Mouse (Mus musculus) heart, embryonic 12.5 days (tissue): Measurements from ENCODE around the gene AI413582. TPM values are rescaled to one million over a fixed set of nuclear protein-coding genes. Genes with fewer than 3 reads are reported as not detected.

ENCODE experiments used
- ATAC-seq: fragments of 200-750 bp; cut with Nextera tagmentation; 2 replicates; pipeline ENCODE4 v1.8.0; 2017; ENCODE audit warnings: moderate TSS enrichment, moderate library complexity; ENCODE audit not compliant: insufficient number of reproducible peaks, low FRiP score
- H3K27ac ChIP-seq: fragments of 300-500 bp; sonication (generic); 2 replicates; pipeline ENCODE4 v1.5.1; 2016; ENCODE audit warnings: mild to moderate bottlenecking, moderate library complexity; ENCODE audit not compliant: poor library complexity, severe bottlenecking
- H3K27me3 ChIP-seq: fragments of 300-500 bp; sonication (generic); replicated peaks from 2 replicates; pipeline ENCODE4 v1.6.1; 2016; ENCODE audit warnings: mild to moderate bottlenecking, moderate library complexity
- H3K36me3 ChIP-seq: fragments of 300-500 bp; sonication (generic); 2 replicates; pipeline ENCODE4 v1.6.1; 2016; ENCODE audit warnings: mild to moderate bottlenecking, moderate library complexity
- H3K4me1 ChIP-seq: fragments of 300-500 bp; sonication (generic); replicated peaks from 2 replicates; pipeline ENCODE4 v1.6.1; 2016; ENCODE audit warnings: mild to moderate bottlenecking
- H3K4me2 ChIP-seq: fragments of 300-500 bp; sonication (generic); 2 replicates; pipeline ENCODE4 v1.6.1; 2016; ENCODE audit warnings: mild to moderate bottlenecking, moderate library complexity
- H3K4me3 ChIP-seq: fragments of 300-500 bp; sonication (generic); 2 replicates; pipeline ENCODE4 v1.5.1; 2016; ENCODE audit warnings: mild to moderate bottlenecking
- H3K9ac ChIP-seq: fragments of 300-500 bp; sonication (generic); 2 replicates; pipeline ENCODE4 v1.6.1; 2016; ENCODE audit warnings: mild to moderate bottlenecking, moderate library complexity
- H3K9me3 ChIP-seq: fragments of 300-500 bp; sonication (generic); replicated peaks from 2 replicates; pipeline ENCODE4 v1.6.1; 2016; ENCODE audit warnings: mild to moderate bottlenecking, moderate library complexity
- WGBS: fragments of 180-500 bp; shearing (Covaris S2); methylation state at CpG from one replicate; pipeline ENCODE4 v1.1.7; 2016; 5-methylcytosine and 5-hydroxymethylcytosine counted together
- polyA plus RNA-seq: library from polyadenylated mRNA; unstranded; fragments of >200 nt; fragmentation: Nextera tagmentation; extraction: Ambion mirVana; gene quantifications from 2 replicates; pipeline ENCODE4 v1.2.1, GENCODE M21; 2016

AI413582 gene
- polyA plus RNA-seq, 1 experiment from 2014 or later, result 14.9 TPM

DNA sequence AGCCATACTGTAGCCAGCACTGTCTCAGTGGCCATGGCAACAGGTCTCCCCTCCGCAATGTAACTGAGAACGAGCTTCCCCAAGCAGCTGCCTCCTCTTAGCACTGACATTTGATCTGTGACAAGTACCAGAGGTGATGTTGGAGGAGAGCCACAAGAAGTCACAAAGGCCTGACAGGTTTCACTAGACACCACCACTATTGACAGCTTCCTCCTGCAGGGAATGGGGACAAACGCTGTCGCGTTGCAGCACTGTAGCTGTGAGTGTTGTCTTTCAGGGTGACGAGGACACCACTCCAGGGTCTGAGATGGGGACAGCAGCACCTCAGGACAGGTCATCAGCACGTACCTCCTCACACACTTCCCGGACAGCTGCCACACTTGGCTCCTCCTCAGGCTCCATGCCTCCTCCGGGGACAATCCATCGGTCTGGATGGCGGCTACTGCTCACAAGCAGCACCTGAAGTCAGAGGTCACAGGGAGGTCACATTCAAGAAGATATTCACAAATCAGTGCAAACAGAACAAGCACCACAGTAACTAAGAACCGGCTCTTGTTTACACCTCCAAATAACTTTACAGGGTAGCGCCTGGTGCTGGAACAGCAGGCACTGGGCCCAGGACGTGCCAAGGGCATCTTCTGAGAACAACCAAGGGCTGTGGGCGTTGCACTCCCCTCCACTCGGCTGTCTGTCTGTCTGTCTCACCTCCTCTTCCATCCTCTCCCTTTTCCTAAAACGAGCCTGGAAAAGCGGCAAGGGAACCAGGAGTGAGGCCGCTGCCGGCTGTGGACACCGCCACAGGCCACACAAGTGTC lies 31.0 kb upstream of the AI413582 start:
- WGBS, result 49% methylated on average over 21 of the region's 21 CpGs
- H3K4me3 ChIP-seq, result no peak overlapping the region
- H3K4me1 ChIP-seq, result peaks cover 77% of the 10 kb centered on the region
- peaks cover 45% of the 10 kb centered on the region for H3K36me3 ChIP-seq
- peak overlapping the region; percentile 12; the same call in 1 of the 2 replicates for H3K9ac ChIP-seq
- peak; percentile 68 for ATAC-seq
- H3K4me2 ChIP-seq, result peak overlapping the region; percentile 20
- peak overlapping the region; percentile 79 for H3K27ac ChIP-seq
- H3K27me3 ChIP-seq, result no peaks in the 10 kb centered on the region
- no peaks in the 10 kb centered on the region for H3K9me3 ChIP-seq

DNA sequence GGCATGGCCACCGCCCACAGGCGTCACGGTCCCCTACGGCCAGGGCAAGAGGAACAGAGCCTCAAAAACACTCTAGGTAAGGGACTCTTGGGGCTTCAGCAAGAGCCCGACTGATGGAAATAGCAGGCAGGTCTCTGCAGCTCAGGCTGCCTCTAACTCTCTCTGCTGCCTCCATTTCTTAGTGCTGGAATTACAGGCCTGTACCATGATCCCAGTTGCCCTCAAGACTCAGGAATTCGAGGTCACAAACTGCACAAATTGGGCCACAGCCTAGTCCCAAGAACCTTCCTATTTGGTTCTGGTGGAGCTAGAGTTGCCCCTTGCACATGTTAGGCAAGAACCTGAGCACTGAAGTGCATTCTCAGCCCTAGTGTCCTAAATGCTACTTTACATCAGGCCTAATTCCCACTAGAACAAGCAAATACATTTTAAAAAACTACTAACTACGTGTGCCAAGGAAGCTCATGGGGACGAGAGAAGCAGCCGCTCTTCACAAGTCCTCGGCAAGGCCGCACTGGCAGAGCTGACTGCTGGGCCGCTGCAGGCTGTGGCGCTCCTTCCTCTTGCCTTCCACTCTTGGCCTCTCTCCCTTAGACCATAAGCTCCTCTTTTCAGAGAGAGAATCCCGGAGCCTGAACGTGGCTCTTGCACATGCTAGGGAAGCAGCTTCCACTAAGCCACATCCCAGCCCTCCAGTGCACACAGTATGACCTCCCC lies 30.3 kb upstream of the AI413582 start:
- H3K4me1 ChIP-seq, result peaks cover 77% of the 10 kb centered on the region
- H3K27ac ChIP-seq, result peak overlapping the region; percentile 79
- peaks cover 45% of the 10 kb centered on the region for H3K36me3 ChIP-seq
- peak overlapping the region; percentile 29; the same call in 1 of the 2 replicates for H3K4me2 ChIP-seq
- no peak for ATAC-seq
- H3K4me3 ChIP-seq, result no peak overlapping the region
- no peaks in the 10 kb centered on the region for H3K27me3 ChIP-seq
- WGBS, result 62% methylated on average over 15 of the region's 15 CpGs
- peak overlapping the region; percentile 52 for H3K9ac ChIP-seq
- H3K9me3 ChIP-seq, result no peaks in the 10 kb centered on the region

DNA sequence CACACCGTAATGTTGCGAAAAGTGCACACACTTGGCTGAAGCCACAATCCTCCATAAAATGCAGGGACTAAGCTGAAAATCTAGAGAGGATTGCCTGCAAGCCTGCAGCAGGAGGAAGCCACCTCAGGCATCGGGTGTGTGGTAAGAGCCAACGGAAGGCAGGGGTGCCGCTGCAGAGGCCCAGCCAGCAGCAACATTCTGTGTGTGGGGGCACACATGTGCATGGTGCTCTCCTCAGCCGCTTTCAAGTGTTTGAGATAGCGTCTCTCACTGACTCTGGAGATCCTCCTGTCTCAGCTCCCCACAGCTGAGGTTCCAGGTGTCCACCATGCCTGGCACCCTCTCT lies 27.0 kb upstream of the AI413582 start:
- ATAC-seq, result no peak
- Histone ChIP-seq H3K9ac (no peak overlapping the region), H3K4me2 (no peak overlapping the region), H3K4me1 (peaks cover 90% of the 10 kb centered on the region), H3K36me3 (peaks cover 48% of the 10 kb centered on the region), H3K27me3 (no peaks in the 10 kb centered on the region), H3K4me3 (no peak overlapping the region), H3K27ac (no peak overlapping the region; the same call in 1 of the 2 replicates), H3K9me3 (no peaks in the 10 kb centered on the region)
- WGBS, result 95% methylated on average over 7 of the region's 7 CpGs

DNA sequence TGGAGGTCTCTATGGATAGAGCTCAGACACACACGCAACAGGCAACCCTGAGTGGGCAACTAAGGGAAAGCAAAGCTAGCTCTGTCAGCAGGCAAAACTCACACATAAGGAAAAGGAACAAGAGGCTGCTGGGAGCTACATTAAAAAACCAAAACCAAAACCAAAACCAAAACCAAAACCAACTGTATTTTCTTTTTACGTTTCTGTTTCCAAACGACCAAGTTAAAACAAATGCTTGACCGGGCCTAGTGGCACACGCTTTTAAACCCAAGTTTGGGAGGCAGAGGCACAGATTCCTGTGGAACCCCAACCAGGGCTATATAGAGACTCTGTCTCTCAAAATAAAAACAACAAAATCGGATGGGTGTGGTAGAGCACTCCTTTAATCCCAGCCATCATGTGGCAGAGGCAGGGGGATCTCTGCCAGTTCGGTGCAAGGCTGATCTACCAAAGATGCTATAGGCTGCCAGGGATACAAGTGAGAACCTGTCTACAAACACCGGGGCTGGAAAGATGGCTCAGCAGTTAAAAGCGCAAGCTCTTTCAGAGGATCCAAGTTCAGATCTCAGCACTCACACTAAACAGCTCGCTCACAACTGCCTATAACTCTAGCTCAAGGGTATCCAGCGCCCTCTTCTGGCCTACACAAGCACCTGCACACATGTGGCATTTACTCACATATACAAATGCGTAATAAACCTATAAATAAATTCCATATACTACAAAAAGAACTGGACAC lies 26.4 kb upstream of the AI413582 start:
- Histone ChIP-seq H3K4me3 (no peak overlapping the region), H3K36me3 (peaks cover 48% of the 10 kb centered on the region), H3K27me3 (no peaks in the 10 kb centered on the region), H3K4me2 (no peak overlapping the region), H3K27ac (peak overlapping the region; percentile 58; the same call in 1 of the 2 replicates), H3K9me3 (no peaks in the 10 kb centered on the region), H3K4me1 (peaks cover 90% of the 10 kb centered on the region), H3K9ac (0 out of 2 replicates have a peak overlapping the region, but pooled peaks have one; percentile 42)
- no peak for ATAC-seq
- 89% methylated on average over 12 of the region's 12 CpGs for WGBS

DNA sequence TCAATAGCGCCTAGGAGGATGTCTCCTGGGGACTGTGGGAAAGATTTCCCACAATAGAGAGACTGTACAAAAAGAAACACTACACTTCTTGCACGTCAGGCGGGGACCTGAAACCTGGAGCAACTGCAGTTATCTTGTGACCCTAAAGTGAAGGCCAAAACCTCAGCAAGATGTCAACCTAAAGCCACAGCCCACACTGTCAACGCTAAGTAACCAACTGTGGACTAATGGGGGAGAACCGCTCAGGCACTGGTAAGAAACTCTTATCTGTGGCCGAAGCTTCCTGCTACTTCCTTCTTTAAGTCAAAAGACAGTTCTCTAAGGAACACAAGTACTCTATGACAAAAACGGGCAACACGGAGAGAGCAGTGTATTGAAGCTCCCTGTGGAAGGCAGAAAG lies 22.7 kb upstream of the AI413582 start:
- Histone ChIP-seq H3K36me3 (peaks cover 37% of the 10 kb centered on the region), H3K27ac (peak overlapping the region; percentile 12; the same call in 1 of the 2 replicates), H3K27me3 (no peaks in the 10 kb centered on the region), H3K9me3 (no peaks in the 10 kb centered on the region), H3K4me2 (no peak overlapping the region), H3K9ac (0 out of 2 replicates have a peak overlapping the region, but pooled peaks have one; percentile 23), H3K4me3 (no peak overlapping the region), H3K4me1 (peaks cover 80% of the 10 kb centered on the region)
- no peak for ATAC-seq
- WGBS, result 47% methylated on average over 8 of the region's 8 CpGs

DNA sequence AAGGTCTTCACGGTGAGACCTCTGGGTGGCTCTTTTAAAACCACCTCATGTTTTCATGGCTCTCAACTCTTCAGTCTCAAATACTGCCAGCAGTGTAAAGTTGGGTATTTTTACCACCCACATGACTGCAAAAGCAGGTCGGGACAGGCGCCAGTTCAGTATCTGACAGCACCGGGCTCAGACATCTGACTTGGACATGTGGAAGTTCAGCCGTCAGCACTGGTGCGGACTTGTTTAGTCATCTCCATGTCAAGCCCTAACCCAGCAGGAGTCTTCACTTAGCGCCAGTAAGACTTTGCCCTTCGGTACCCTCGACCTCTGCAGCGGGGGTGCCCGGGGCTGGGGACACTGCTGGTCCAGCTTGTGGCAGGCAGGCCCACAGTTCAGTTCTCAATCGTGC lies 21.7 kb upstream of the AI413582 start:
- H3K4me3 ChIP-seq, result no peak overlapping the region
- peaks cover 37% of the 10 kb centered on the region for H3K36me3 ChIP-seq
- H3K4me1 ChIP-seq, result peaks cover 75% of the 10 kb centered on the region
- 42% methylated on average over 12 of the region's 12 CpGs for WGBS
- peak overlapping the region; percentile 24; the same call in 1 of the 2 replicates for H3K4me2 ChIP-seq
- H3K27me3 ChIP-seq, result no peaks in the 10 kb centered on the region
- H3K27ac ChIP-seq, result peak overlapping the region; percentile 85
- H3K9me3 ChIP-seq, result no peaks in the 10 kb centered on the region
- peak; percentile 26; the same call in 1 of the 2 replicates for ATAC-seq
- peak overlapping the region; percentile 43; the same call in 1 of the 2 replicates for H3K9ac ChIP-seq

DNA sequence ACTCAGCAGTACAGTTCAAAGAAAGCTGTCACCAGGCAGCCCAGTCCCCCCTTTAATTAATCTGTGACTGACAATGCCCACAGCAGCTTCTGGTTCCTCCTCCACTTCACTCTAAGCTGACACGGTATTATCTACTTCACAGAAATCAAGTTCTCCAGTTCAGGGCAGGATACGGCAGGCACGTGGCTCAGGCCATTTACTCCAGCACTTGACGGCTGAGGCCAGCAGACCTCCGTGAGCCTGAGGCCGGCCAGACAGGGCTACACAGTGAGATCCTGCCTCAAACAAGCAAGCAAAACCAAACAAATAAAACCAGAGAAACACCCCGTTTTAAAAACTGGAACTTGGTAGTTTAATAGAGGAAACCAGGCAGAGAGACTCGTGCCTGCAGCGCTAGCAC lies 21.1 kb upstream of the AI413582 start:
- peak overlapping the region; percentile 85 for H3K27ac ChIP-seq
- H3K4me2 ChIP-seq, result peak overlapping the region; percentile 24; the same call in 1 of the 2 replicates
- H3K36me3 ChIP-seq, result peaks cover 39% of the 10 kb centered on the region
- H3K4me3 ChIP-seq, result no peak overlapping the region
- peak overlapping the region; percentile 43; the same call in 1 of the 2 replicates for H3K9ac ChIP-seq
- no peak for ATAC-seq
- no peaks in the 10 kb centered on the region for H3K9me3 ChIP-seq
- WGBS, result 48% methylated on average over 9 of the region's 9 CpGs
- no peaks in the 10 kb centered on the region for H3K27me3 ChIP-seq
- peaks cover 69% of the 10 kb centered on the region for H3K4me1 ChIP-seq

DNA sequence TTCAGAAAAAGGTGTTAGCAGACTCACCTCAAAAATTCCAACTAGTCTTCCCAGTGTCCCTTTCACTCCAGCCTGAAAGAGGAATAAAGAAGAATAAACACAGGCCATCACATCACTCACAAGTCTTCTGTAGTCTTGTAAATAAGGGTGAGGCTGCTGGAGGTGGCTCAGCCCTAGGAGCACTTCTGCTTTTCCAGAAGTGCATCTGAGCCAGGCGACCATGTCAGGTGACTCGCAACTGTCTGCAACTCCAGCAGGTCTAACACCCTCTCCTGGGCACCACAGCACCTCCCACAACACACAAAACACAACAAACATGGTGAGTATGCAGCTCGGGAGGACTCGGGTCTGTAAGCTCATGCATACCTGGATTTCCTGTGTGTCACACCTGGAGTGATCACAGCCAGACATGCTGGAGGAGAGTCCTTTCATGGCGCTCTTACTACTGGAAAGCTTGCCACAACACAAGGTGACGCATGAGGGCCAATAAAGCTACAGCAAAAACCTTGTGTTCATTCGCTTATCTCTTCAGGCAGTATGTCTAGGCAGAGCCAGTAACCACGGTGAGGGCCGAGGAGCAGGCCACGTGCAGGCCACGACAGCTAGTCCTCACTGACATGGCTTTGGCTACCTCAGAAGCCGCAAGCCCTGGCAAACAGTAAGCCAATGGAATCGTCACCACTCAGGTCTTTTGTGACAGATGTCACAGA lies 17.8 kb upstream of the AI413582 start:
- no peak overlapping the region for H3K4me3 ChIP-seq
- no peak for ATAC-seq
- H3K27me3 ChIP-seq, result no peaks in the 10 kb centered on the region
- peaks cover 69% of the 10 kb centered on the region for H3K36me3 ChIP-seq
- H3K4me2 ChIP-seq, result no peak overlapping the region
- no peak overlapping the region for H3K9ac ChIP-seq
- H3K27ac ChIP-seq, result no peak overlapping the region
- H3K9me3 ChIP-seq, result no peaks in the 10 kb centered on the region
- H3K4me1 ChIP-seq, result peaks cover 46% of the 10 kb centered on the region
- WGBS, result 75% methylated on average over 13 of the region's 13 CpGs

DNA sequence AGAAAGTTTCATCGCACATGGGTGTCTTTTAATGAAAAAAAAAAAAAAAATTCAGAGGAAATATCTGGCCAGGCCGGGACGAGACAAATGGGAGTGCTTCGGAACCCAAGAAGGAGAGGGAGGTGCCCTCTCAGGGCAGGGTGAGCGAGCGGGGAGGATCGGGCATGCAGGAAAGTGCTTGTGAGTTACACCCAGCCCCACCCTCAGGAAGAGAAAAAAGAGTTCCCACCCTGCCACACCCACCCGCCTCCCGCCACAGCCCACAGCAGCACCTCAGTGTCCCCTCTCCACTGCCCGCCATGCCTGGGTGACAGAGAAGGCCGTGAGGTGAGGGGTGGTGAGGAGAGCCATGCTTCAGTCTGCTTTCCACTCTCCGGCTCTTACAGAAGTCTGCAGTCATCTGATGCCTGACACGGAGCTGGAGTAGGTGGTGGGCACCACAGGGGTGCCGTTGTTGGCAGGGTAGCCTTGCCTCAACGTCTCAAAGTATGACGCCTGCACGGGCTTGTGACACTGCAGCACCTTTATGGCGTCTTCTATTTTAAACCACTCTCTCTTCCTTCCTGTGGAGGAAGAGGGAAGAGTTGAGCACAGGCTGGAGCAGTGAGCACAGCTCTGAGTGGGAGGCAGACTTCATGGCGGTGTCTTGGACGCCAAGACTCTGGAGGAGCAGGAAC lies 15.0 kb upstream of the AI413582 start:
- Histone ChIP-seq H3K27me3 (no peaks in the 10 kb centered on the region), H3K4me2 (no peak overlapping the region), H3K9me3 (no peaks in the 10 kb centered on the region), H3K9ac (no peak overlapping the region), H3K4me1 (peaks cover 29% of the 10 kb centered on the region), H3K36me3 (peaks cover 89% of the 10 kb centered on the region), H3K4me3 (no peak overlapping the region), H3K27ac (no peak overlapping the region)
- ATAC-seq, result no peak
- 76% methylated on average over 20 of the region's 20 CpGs for WGBS

DNA sequence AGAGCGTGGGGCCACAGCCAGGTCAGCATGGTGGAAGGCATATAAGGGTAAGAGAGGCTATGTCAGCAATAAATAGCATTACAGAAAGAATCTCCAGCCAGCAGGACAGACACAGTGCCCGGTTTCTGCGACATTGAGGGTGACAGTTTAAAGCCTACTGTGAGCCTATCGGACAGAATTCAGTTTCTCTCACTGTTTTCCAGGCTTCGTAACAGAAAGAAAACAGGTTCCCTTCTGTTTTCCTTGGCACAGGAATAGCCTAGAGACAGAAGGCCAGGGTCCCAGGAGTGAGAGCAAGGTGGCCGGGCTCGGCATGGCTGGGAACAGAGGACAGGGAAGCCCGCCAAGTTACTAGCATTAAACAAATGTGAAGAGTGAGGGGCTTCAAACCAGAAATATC lies 14.3 kb upstream of the AI413582 start:
- Histone ChIP-seq H3K4me1 (peaks cover 34% of the 10 kb centered on the region), H3K27me3 (no peaks in the 10 kb centered on the region), H3K27ac (no peak overlapping the region), H3K4me3 (no peak overlapping the region), H3K9me3 (no peaks in the 10 kb centered on the region), H3K4me2 (no peak overlapping the region), H3K9ac (no peak overlapping the region), H3K36me3 (peaks cover 88% of the 10 kb centered on the region)
- WGBS, result 80% methylated on average over 8 of the region's 8 CpGs
- no peak for ATAC-seq
